Mouse (Mus musculus): ENCODE measurements around the gene Brf1. TPM values are rescaled to one million over a fixed set of nuclear protein-coding genes. Genes with fewer than 3 reads are reported as not detected.

Brf1 gene
- polyA plus RNA-seq, 1 experiment from 2014 or later = 58.1 TPM

DNA sequence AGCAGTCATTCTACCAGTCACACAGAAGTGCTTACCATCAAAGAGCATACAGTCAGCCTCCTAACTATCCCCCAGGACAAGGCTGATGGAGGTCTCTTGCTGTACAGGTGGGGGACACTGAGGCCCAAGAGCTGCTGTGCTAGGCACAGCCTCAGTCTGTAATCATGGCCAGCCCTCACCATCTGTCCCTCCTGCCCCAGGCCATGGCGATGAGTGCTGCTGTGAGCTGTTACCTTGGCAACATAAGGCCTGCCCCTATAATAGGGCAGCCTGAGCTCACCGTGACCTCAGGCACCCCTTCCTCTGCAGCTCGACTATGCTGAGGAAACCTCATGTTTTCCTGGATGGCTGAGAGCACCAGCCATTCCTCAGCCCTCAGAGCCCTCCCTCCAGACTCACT is 78.0 kb downstream of the Brf1 start:
- peak overlapping the region; percentile 71 for H3K27ac ChIP-seq
- no peak for DNase-seq (ENCODE audit: extremely low spot score, low spot score)
- 23% methylated on average over 3 of the region's 3 CpGs for WGBS
- peaks cover 64% of the 10 kb centered on the region for H3K4me1 ChIP-seq
- peaks cover 36% of the 10 kb centered on the region for H3K27me3 ChIP-seq (ENCODE audit: poor library complexity, severe bottlenecking)
- peaks cover 10% of the 10 kb centered on the region; the same call in 1 of the 2 replicates for H3K36me3 ChIP-seq (replicated peaks)
- no peak overlapping the region for H3K4me3 ChIP-seq
- H3K9me3 ChIP-seq = no peaks in the 10 kb centered on the region

DNA sequence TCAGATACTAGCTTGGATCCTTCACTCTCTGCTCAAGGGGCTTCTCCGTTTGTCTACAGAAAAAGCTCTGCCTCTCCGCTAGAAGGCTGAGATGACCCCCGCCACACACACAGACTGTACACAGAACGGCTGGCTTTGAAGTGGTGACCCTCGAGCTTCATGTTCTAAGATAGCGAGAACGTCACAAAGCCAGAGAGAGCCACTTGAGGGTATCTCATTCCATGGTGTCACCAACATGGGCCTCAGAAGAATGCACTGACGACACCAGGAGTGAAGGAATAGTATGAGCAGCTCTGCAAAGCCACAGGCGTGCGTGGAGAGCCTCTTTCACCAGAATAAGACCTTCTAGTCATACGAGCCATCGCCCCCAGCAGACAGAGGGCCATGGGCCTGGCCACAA is 79.0 kb downstream of the Brf1 start:
- peaks cover 25% of the 10 kb centered on the region for H3K27me3 ChIP-seq (ENCODE audit: poor library complexity, severe bottlenecking)
- H3K9me3 ChIP-seq = no peaks in the 10 kb centered on the region
- no peak for DNase-seq (ENCODE audit: extremely low spot score, low spot score)
- no peak overlapping the region for H3K4me3 ChIP-seq
- H3K36me3 ChIP-seq (replicated peaks) = peaks cover 10% of the 10 kb centered on the region
- peak overlapping the region; percentile 71 for H3K27ac ChIP-seq
- WGBS = 91% methylated on average over 12 of the region's 12 CpGs
- H3K4me1 ChIP-seq = peaks cover 58% of the 10 kb centered on the region

DNA sequence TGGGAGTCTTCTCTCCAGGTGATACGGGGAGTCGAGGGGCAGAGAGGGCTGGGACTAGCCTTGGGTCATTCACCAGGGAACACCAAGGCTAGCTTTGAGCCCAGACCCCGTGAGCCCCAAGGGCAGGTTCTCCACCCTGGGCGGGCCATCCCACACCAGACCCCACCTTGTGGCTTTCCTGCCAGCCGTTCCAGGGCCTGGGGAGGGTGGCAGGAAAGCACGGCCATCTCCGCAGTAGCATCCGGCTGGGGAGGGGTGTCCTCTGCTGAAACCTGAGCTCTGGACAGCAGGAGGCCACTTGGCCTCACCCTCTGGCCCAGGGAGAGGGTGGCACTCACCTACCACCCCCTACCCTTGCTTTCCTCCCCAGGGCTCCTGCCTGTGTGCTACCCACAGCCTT is 82.6 kb downstream of the Brf1 start:
- Histone ChIP-seq H3K4me1 (peaks cover 49% of the 10 kb centered on the region), H3K4me3 (no peak overlapping the region), H3K27ac (no peak overlapping the region), H3K9me3 (no peaks in the 10 kb centered on the region), H3K27me3 (ENCODE audit: poor library complexity, severe bottlenecking) (no peaks in the 10 kb centered on the region), H3K36me3 (replicated peaks) (peaks cover 25% of the 10 kb centered on the region)
- no peak for DNase-seq (ENCODE audit: extremely low spot score, low spot score)
- 64% methylated on average over 8 of the region's 8 CpGs for WGBS

DNA sequence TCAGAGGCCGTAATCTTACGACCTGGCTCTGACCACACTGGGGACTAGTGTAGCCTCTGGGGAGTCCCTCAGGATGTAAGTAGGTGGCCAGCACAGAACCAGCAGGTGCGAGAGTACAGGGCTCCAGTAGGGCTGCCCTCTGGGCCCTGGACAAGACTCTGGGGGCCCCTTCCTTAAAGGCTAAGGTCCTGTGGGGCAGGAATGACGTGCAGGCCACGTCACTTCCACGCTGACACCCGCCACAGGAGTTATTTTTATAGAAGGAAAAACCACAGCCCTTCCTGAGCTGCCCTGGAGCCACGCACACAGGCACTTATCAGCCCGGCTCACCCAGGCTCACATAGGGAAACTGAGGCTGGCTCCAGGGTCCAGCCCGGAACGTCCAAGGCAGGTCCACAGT is 83.0 kb downstream of the Brf1 start:
- Histone ChIP-seq H3K36me3 (replicated peaks) (peaks cover 29% of the 10 kb centered on the region), H3K9me3 (no peaks in the 10 kb centered on the region), H3K4me3 (no peak overlapping the region), H3K4me1 (peaks cover 44% of the 10 kb centered on the region), H3K27me3 (ENCODE audit: poor library complexity, severe bottlenecking) (no peaks in the 10 kb centered on the region), H3K27ac (no peak overlapping the region)
- DNase-seq (ENCODE audit: extremely low spot score, low spot score) = no peak
- WGBS = 84% methylated on average over 11 of the region's 11 CpGs

GRCm38 (mm10) chr12:112916698-112917400 is 83.7 kb downstream of the Brf1 start:
- Histone ChIP-seq H3K27me3 (ENCODE audit: poor library complexity, severe bottlenecking) (no peaks in the 10 kb centered on the region), H3K4me1 (peaks cover 38% of the 10 kb centered on the region), H3K36me3 (replicated peaks) (peaks cover 30% of the 10 kb centered on the region), H3K9me3 (no peaks in the 10 kb centered on the region), H3K4me3 (no peak overlapping the region), H3K27ac (peak overlapping the region; percentile 49)
- 86% methylated on average over 16 of the region's 16 CpGs for WGBS
- DNase-seq (ENCODE audit: extremely low spot score, low spot score) = no peak

DNA sequence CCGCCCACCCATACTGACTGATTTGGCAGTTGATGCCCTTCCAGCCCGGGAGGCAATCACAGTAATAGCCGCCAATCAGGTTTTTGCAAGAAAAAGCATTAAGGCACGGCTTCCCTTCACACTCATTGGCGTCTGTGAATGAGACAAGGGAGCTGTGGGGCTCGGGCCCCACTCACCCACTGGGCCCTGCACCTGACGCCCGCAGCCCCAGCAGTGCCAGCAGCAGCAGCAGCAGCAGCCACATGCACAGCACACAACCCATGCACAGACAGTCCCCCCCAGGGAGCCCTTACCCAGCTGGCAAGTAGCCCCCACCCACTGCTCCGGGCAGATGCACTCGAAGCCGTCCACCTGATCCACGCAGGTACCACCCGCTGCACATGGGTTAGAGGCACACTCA is 84.9 kb downstream of the Brf1 start:
- 90% methylated on average over 13 of the region's 13 CpGs for WGBS
- H3K27ac ChIP-seq = no peak overlapping the region
- H3K27me3 ChIP-seq (ENCODE audit: poor library complexity, severe bottlenecking) = no peaks in the 10 kb centered on the region

DNA sequence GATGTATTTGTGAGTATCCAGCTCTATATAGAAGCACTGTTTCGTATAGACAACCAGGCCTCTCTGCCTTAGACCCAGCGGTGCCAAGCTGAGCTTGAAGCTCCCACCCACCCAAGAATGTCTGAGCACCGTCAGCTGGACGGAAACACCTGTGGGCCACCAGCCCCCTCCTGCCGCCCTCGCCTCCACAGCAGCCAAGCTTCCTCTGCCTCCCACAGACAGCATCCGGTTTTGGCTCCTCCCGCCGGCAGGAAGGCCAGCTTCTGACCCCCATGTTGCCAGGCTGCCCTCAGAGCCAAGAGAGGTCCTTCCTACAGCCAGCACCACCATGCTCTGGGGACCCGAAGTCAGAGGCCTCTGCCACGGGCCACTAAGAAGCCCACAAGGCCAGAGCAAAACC is 86.0 kb downstream of the Brf1 start:
- H3K27ac ChIP-seq = peak overlapping the region; percentile 25; the same call in 1 of the 2 replicates
- peaks cover 23% of the 10 kb centered on the region for H3K4me1 ChIP-seq
- peaks cover 44% of the 10 kb centered on the region for H3K36me3 ChIP-seq (replicated peaks)
- H3K9me3 ChIP-seq = no peaks in the 10 kb centered on the region
- DNase-seq (ENCODE audit: extremely low spot score, low spot score) = no peak
- WGBS = 87% methylated on average over 11 of the region's 11 CpGs
- H3K4me3 ChIP-seq = no peak overlapping the region
- H3K27me3 ChIP-seq (ENCODE audit: poor library complexity, severe bottlenecking) = no peaks in the 10 kb centered on the region

More for the DNA sequence above, 84.9 kb downstream of the Brf1 start:
- Histone ChIP-seq H3K9me3 (no peaks in the 10 kb centered on the region), H3K4me1 (peaks cover 30% of the 10 kb centered on the region), H3K36me3 (replicated peaks) (peaks cover 42% of the 10 kb centered on the region), H3K4me3 (no peak overlapping the region)
- no peak for DNase-seq (ENCODE audit: extremely low spot score, low spot score)

- Histone ChIP-seq H3K4me3 (no peak overlapping the region), H3K9me3 (no peaks in the 10 kb centered on the region), H3K4me1 (peaks cover 23% of the 10 kb centered on the region), H3K36me3 (replicated peaks) (peaks cover 54% of the 10 kb centered on the region), H3K27ac (no peak overlapping the region), H3K27me3 (ENCODE audit: poor library complexity, severe bottlenecking) (no peaks in the 10 kb centered on the region)
- 94% methylated on average over 28 of the region's 28 CpGs for WGBS
- no peak for DNase-seq (ENCODE audit: extremely low spot score, low spot score)
These were observed 87.4 kb downstream of the Brf1 start for GRCm38 (mm10) chr12:112912951-112913745.

DNA sequence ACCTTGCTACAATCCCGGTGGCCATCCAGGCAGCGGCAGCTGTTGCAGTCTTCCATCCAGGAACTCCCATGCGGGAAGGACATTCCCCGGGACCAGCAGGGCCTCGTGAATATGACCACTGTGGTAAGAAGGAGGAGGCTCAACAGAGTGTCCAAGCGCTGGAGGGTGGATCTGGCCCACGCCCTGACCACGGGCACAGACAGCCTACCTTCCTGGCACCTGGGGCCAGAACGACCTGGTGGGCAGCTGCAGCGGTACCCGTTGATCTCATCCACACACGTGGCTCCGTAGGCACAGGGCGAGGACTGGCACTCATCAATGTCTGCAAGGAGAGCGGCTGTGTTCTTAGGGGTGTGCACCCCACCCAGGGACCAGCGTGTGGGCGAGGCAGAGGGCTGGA is 88.8 kb downstream of the Brf1 start:
- Histone ChIP-seq H3K36me3 (replicated peaks) (peaks cover 58% of the 10 kb centered on the region), H3K9me3 (no peaks in the 10 kb centered on the region)
- WGBS = 92% methylated on average over 17 of the region's 17 CpGs

More for the DNA sequence above, 88.8 kb downstream of the Brf1 start:
- no peak for DNase-seq (ENCODE audit: extremely low spot score, low spot score)
- Histone ChIP-seq H3K27me3 (ENCODE audit: poor library complexity, severe bottlenecking) (no peaks in the 10 kb centered on the region), H3K4me3 (no peak overlapping the region), H3K27ac (no peak overlapping the region), H3K4me1 (peaks cover 18% of the 10 kb centered on the region)

Small RNA genes within 50 kb of the gene (microRNA-seq; reads per million reads assigned to microRNA genes)
- not detected for gene Mir6941

Other genes with a start within 250 kb of the Brf1 start
- gene Pld4, start 240.0 kb downstream of the Brf1 start, polyA plus RNA-seq (2016; fragmentation: Nextera tagmentation; extraction: Ambion mirVana) = 3.8 and 3.9 TPM in 2 replicates
- gene Ahnak2, start 198.0 kb downstream of the Brf1 start, polyA plus RNA-seq (2016; fragmentation: Nextera tagmentation; extraction: Ambion mirVana) = 0.05 and 0.11 TPM in 2 replicates
- 11.3 and 12.3 TPM in 2 replicates for gene Clba1, start 191.8 kb downstream of the Brf1 start, polyA plus RNA-seq (2016; fragmentation: Nextera tagmentation; extraction: Ambion mirVana)
- 189 and 199 TPM in 2 replicates for gene Cdca4, start 171.3 kb downstream of the Brf1 start, polyA plus RNA-seq (2016; fragmentation: Nextera tagmentation; extraction: Ambion mirVana)
- 0.06 and 0.07 TPM in 2 replicates for gene Gpr132, start 132.5 kb downstream of the Brf1 start, polyA plus RNA-seq (2016; fragmentation: Nextera tagmentation; extraction: Ambion mirVana)
- 2.3 and 3.8 TPM in 2 replicates for gene Jag2, start 70.9 kb downstream of the Brf1 start, polyA plus RNA-seq (2016; fragmentation: Nextera tagmentation; extraction: Ambion mirVana)
- 61.4 and 70.4 TPM in 2 replicates for gene Nudt14, start 58.6 kb downstream of the Brf1 start, polyA plus RNA-seq (2016; fragmentation: Nextera tagmentation; extraction: Ambion mirVana)
- 22.4 and 24.2 TPM in 2 replicates for gene Btbd6, start 24.2 kb downstream of the Brf1 start, polyA plus RNA-seq (2016; fragmentation: Nextera tagmentation; extraction: Ambion mirVana)
- gene Pacs2, start 13.8 kb upstream of the Brf1 start, polyA plus RNA-seq (2016; fragmentation: Nextera tagmentation; extraction: Ambion mirVana) = 16.9 and 18.3 TPM in 2 replicates
- not detected in 2 replicates for gene Tex22, start 73.8 kb upstream of the Brf1 start, polyA plus RNA-seq (2016; fragmentation: Nextera tagmentation; extraction: Ambion mirVana)
- gene Mta1, start 97.6 kb upstream of the Brf1 start, polyA plus RNA-seq (2016; fragmentation: Nextera tagmentation; extraction: Ambion mirVana) = 21.2 and 22.7 TPM in 2 replicates
- gene Crip2, start 139.5 kb upstream of the Brf1 start, polyA plus RNA-seq (2016; fragmentation: Nextera tagmentation; extraction: Ambion mirVana) = 172 and 182 TPM in 2 replicates
- gene Crip1, start 145.6 kb upstream of the Brf1 start, polyA plus RNA-seq (2016; fragmentation: Nextera tagmentation; extraction: Ambion mirVana) = 59.2 and 59.5 TPM in 2 replicates
- gene Tedc1, start 155.7 kb upstream of the Brf1 start, polyA plus RNA-seq (2016; fragmentation: Nextera tagmentation; extraction: Ambion mirVana) = 66.4 and 69.6 TPM in 2 replicates
- 18.7 and 20.3 TPM in 2 replicates for gene Tmem121, start 185.2 kb upstream of the Brf1 start, polyA plus RNA-seq (2016; fragmentation: Nextera tagmentation; extraction: Ambion mirVana)